In the genomic region with DNA sequence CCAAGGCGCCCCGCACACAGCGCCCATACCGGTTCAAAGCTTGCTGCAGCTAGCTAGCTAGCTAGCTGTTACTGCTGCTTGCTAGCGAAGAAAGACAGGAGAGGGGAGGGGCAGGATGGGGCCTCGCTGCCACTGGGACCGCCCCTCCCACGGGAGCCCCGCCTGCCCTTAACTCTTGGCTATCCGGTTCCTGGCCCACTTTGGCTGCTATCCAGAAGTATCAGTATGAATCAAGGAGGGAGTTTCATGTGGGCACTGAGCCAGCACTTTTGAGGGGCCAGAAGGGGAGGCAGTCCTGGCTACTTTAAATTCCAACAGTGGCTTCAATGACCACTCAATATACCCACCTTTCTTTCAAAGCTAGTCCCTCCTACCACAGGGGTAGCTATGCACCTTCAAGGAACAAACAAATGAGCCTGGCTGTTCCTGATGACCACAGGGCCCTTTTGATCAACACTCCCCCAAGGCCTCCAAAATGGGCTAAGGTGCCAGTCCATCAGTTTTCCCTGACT, we compare ENCODE assay signal across 9 mouse cellular contexts. TPM values are rescaled to one million over a fixed set of nuclear protein-coding genes. Genes with fewer than 3 reads are reported as not detected.
DNase-seq lines count a peak whose midpoint lies in the region; ATAC-seq lines count a peak whose summit lies in the region.
"Had no signal": no experiment of that assay in that cellular context is flagged by ENCODE, and none has a peak within 500 bp of the region (broad histone marks: within the 10 kb centered on the region; RNA-seq: fewer than 3 reads in every experiment).

No protein-coding gene starts in this region.

- ATAC-seq in heart, embryonic 14.5 days (ENCODE audit: insufficient number of reproducible peaks, insufficient read depth, low FRiP score, low read depth): no peak
- peak; percentile 30; the same call in 1 of the 2 replicates for ATAC-seq in embryonic facial prominence, embryonic 15.5 days (ENCODE audit: insufficient number of reproducible peaks, low FRiP score, low TSS enrichment, low read depth)

- H3K9ac ChIP-seq in heart, embryonic 14.5 days (ENCODE audit: low read length): no peak overlapping the region
- no peak overlapping the region for H3K9ac ChIP-seq in embryonic facial prominence, embryonic 15.5 days

- no peaks in the 10 kb centered on the region for H3K36me3 ChIP-seq in heart, embryonic 14.5 days (ENCODE audit: control insufficient read depth, insufficient read depth, low read length)
- H3K36me3 ChIP-seq in embryonic facial prominence, embryonic 15.5 days: no peaks in the 10 kb centered on the region
- no peaks in the 10 kb centered on the region for H3K36me3 ChIP-seq in midbrain, embryonic 10.5 days

- no peak overlapping the region for H3K27ac ChIP-seq in heart, embryonic 14.5 days (replicated peaks in 1 of 2; ENCODE audit: control insufficient read depth in 1 of 2, insufficient read depth in 1 of 2, low read depth in 2 of 2, low read length in 2 of 2)
- no peak overlapping the region for H3K27ac ChIP-seq in embryonic facial prominence, embryonic 15.5 days (replicated peaks)
- no peak overlapping the region; the same call in 1 of the 2 replicates for H3K27ac ChIP-seq in midbrain, embryonic 10.5 days (replicated peaks)

- H3K9me3 ChIP-seq in heart, embryonic 14.5 days (ENCODE audit: control insufficient read depth, low read length): no peaks in the 10 kb centered on the region
- H3K9me3 ChIP-seq in embryonic facial prominence, embryonic 15.5 days (replicated peaks): no peaks in the 10 kb centered on the region
- no peaks in the 10 kb centered on the region for H3K9me3 ChIP-seq in midbrain, embryonic 10.5 days (replicated peaks)

- no peak for DNase-seq in heart, adult 9 months (ENCODE audit: low spot score in 2 of 2)
- DNase-seq in ZHBTc4 (ENCODE audit: low read depth, low spot score): peak; percentile 56
- DNase-seq in kidney, postnatal 10 days: peak; percentile 46
- DNase-seq in midbrain, embryonic 10.5 days (ENCODE audit: low spot score): peak; percentile 41
- DNase-seq in spleen, adult 12 weeks (ENCODE audit: low spot score): no peak
- DNase-seq in layer of hippocampus, postnatal 36 days: no peak

- peak overlapping the region; percentile 17; the same call in 1 of the 2 replicates for H3K4me2 ChIP-seq in heart, embryonic 14.5 days (ENCODE audit: low read length)
- 0 out of 2 replicates have a peak overlapping the region, but pooled peaks have one; percentile 18 for H3K4me2 ChIP-seq in embryonic facial prominence, embryonic 15.5 days (replicated peaks)

- no peak overlapping the region for H3K4me3 ChIP-seq in heart, embryonic 14.5 days (ENCODE audit: control insufficient read depth in 1 of 2, insufficient read depth in 1 of 2, low read depth in 1 of 2, low read length in 2 of 2)
- no peak overlapping the region for H3K4me3 ChIP-seq in embryonic facial prominence, embryonic 15.5 days (replicated peaks)
- H3K4me3 ChIP-seq in midbrain, embryonic 10.5 days: peak overlapping the region; percentile 36; the same call in 1 of the 2 replicates

- H3K27me3 ChIP-seq in heart, embryonic 14.5 days (ENCODE audit: control insufficient read depth, insufficient read depth, low read length): peaks cover 19% of the 10 kb centered on the region
- no peaks in the 10 kb centered on the region for H3K27me3 ChIP-seq in embryonic facial prominence, embryonic 15.5 days
- H3K27me3 ChIP-seq in midbrain, embryonic 10.5 days (ENCODE audit: low read depth, poor library complexity, severe bottlenecking): peaks cover 41% of the 10 kb centered on the region

- H3K4me1 ChIP-seq in heart, embryonic 14.5 days (ENCODE audit: control insufficient read depth in 2 of 2, insufficient read depth in 2 of 2, low read length in 2 of 2): peaks cover 0 to 6% of the 10 kb centered on the region in 2 experiments; a peak in 2 of 4 replicates
- H3K4me1 ChIP-seq in embryonic facial prominence, embryonic 15.5 days: peaks cover 18% of the 10 kb centered on the region
- peaks cover 66% of the 10 kb centered on the region for H3K4me1 ChIP-seq in midbrain, embryonic 10.5 days

- WGBS in heart, embryonic 14.5 days: under 1% methylated on average over 10 of the region's 10 CpGs
- whole genome bisulfite sequencing in embryonic facial prominence, embryonic 15.5 days: 0% methylated on average over 10 of the region's 10 CpGs
- under 1% methylated on average over 10 of the region's 10 CpGs for WGBS in midbrain, embryonic 10.5 days

RNA-seq across cellular contexts. Expression of a gene that starts 37.2 kb away (rescaled TPM):
- 0.16 and 0.22 TPM in 2 replicates for polyA plus RNA-seq in heart, embryonic 14.5 days (2014; fragmentation: Nextera tagmentation; extraction: Ambion mirVana)
- 22.4 and 24.4 TPM in 2 replicates for polyA plus RNA-seq in embryonic facial prominence, embryonic 15.5 days (2015; fragmentation: Nextera tagmentation; extraction: Ambion mirVana)
- polyA plus RNA-seq in midbrain, embryonic 10.5 days (2016; fragmentation: Nextera tagmentation; extraction: Ambion mirVana): 0.57 and 0.72 TPM in 2 replicates
- 10 to 100 TPM; 96.6 to 96.9 TPM for total RNA-seq in layer of hippocampus, postnatal 36 days (2021)
- total RNA-seq: heart, postnatal 36 days had no signal

RNA-seq across cellular contexts. Expression of a gene that starts 47.4 kb away (rescaled TPM):
- 5.6 and 7.7 TPM in 2 replicates for polyA plus RNA-seq in heart, embryonic 14.5 days (2014; fragmentation: Nextera tagmentation; extraction: Ambion mirVana)
- polyA plus RNA-seq in embryonic facial prominence, embryonic 15.5 days (2015; fragmentation: Nextera tagmentation; extraction: Ambion mirVana): 21.6 and 22.1 TPM in 2 replicates
- 21.0 and 21.1 TPM in 2 replicates for polyA plus RNA-seq in midbrain, embryonic 10.5 days (2016; fragmentation: Nextera tagmentation; extraction: Ambion mirVana)
- 10 to 100 TPM; 21.8 to 24.0 TPM for total RNA-seq in layer of hippocampus, postnatal 36 days (2021)

RNA-seq across cellular contexts. Expression of a gene that starts 55.5 kb away (rescaled TPM):
- polyA plus RNA-seq in heart, embryonic 14.5 days (2014; fragmentation: Nextera tagmentation; extraction: Ambion mirVana): 41.4 and 42.1 TPM in 2 replicates
- polyA plus RNA-seq in embryonic facial prominence, embryonic 15.5 days (2015; fragmentation: Nextera tagmentation; extraction: Ambion mirVana): 41.9 and 43.6 TPM in 2 replicates
- polyA plus RNA-seq in midbrain, embryonic 10.5 days (2016; fragmentation: Nextera tagmentation; extraction: Ambion mirVana): 47.6 and 48.6 TPM in 2 replicates
- total RNA-seq in layer of hippocampus, postnatal 36 days (2021): 10 to 100 TPM; 40.6 to 40.8 TPM

RNA-seq across cellular contexts. Expression of a gene that starts 58.7 kb away (rescaled TPM):
- 0.24 and 0.47 TPM in 2 replicates for polyA plus RNA-seq in heart, embryonic 14.5 days (2014; fragmentation: Nextera tagmentation; extraction: Ambion mirVana)
- polyA plus RNA-seq in embryonic facial prominence, embryonic 15.5 days (2015; fragmentation: Nextera tagmentation; extraction: Ambion mirVana): 6.6 and 7.7 TPM in 2 replicates
- 690 and 827 TPM in 2 replicates for polyA plus RNA-seq in midbrain, embryonic 10.5 days (2016; fragmentation: Nextera tagmentation; extraction: Ambion mirVana)
- total RNA-seq in layer of hippocampus, postnatal 36 days (2021): 10 to 100 TPM; 17.6 to 28.1 TPM
- total RNA-seq: heart, postnatal 36 days had no signal

Comparison
In these comparisons a context has a peak if more than half of its experiments do, and no peak if none do; other contexts are left out.
1. DNase-seq: peak in ZHBTc4 (single experiment), kidney, postnatal 10 days (single experiment) and midbrain, embryonic 10.5 days (single experiment); none in heart, adult 9 months (0 of 2), spleen, adult 12 weeks (single experiment) and layer of hippocampus, postnatal 36 days (0 of 2).
2. RNA of a gene that starts 37.2 kb away (polyA plus RNA-seq): 22.4 to 24.4 TPM in embryonic facial prominence, embryonic 15.5 days; 0.57 to 0.72 TPM in midbrain, embryonic 10.5 days and 0.16 to 0.22 TPM in heart, embryonic 14.5 days; every median in the first group is over 10 times any median in the second.